Mouse (Mus musculus) intestine, embryonic 15.5 days (tissue): ENCODE results near the gene Insyn1. TPM values are rescaled to one million over a fixed set of nuclear protein-coding genes. Genes with fewer than 3 reads are reported as not detected.

ENCODE experiments used
- ATAC-seq: fragments of 200-750 bp; cut with Nextera tagmentation; 2 replicates; pipeline ENCODE4 v1.8.0; 2017; ENCODE audit warnings: moderate TSS enrichment, moderate library complexity
- H3K27ac ChIP-seq: fragments of 300-500 bp; sonication (generic); 2 replicates; pipeline ENCODE4 v1.5.1; 2015; ENCODE audit warnings: mild to moderate bottlenecking, inconsistent platforms
- H3K27me3 ChIP-seq: fragments of 300-500 bp; sonication (generic); replicated peaks from 2 replicates; pipeline ENCODE4 v1.6.1; 2015; ENCODE audit warnings: inconsistent platforms
- H3K36me3 ChIP-seq: fragments of 300-500 bp; sonication (generic); 2 replicates; pipeline ENCODE4 v1.6.1; 2015; ENCODE audit warnings: inconsistent platforms
- H3K4me1 ChIP-seq: fragments of 300-500 bp; sonication (generic); replicated peaks from 2 replicates; pipeline ENCODE4 v1.6.1; 2015; ENCODE audit warnings: inconsistent platforms
- H3K4me2 ChIP-seq: fragments of 300-500 bp; sonication (generic); replicated peaks from 2 replicates; pipeline ENCODE4 v1.6.1; 2015; ENCODE audit warnings: mild to moderate bottlenecking, inconsistent platforms
- H3K4me3 ChIP-seq: fragments of 300-500 bp; sonication (generic); replicated peaks from 2 replicates; pipeline ENCODE4 v1.5.1; 2015; ENCODE audit warnings: inconsistent platforms
- H3K9ac ChIP-seq: fragments of 300-500 bp; sonication (generic); 2 replicates; pipeline ENCODE4 v1.6.1; 2015; ENCODE audit warnings: inconsistent platforms
- H3K9me3 ChIP-seq: fragments of 300-500 bp; sonication (generic); 2 replicates; pipeline ENCODE4 v1.6.1; 2016; ENCODE audit warnings: inconsistent platforms
- WGBS: fragments of 180-500 bp; shearing (Covaris S2); methylation state at CpG from one replicate; pipeline ENCODE4 v1.1.7; 2015; 5-methylcytosine and 5-hydroxymethylcytosine counted together
- polyA plus RNA-seq: library from polyadenylated mRNA; unstranded; fragments of >200 nt; fragmentation: Nextera tagmentation; extraction: Ambion mirVana; gene quantifications from 2 replicates; pipeline ENCODE4 v1.2.1, GENCODE M21; 2015

Insyn1 gene
- polyA plus RNA-seq, 1 experiment from 2014 or later, result 0.67 TPM

GRCm38 (mm10) chr9:58495035-58495434 lies 6.6 kb downstream of the Insyn1 start:
- Histone ChIP-seq H3K27ac (no peak overlapping the region), H3K27me3 (peaks cover 8% of the 10 kb centered on the region), H3K4me1 (no peaks in the 10 kb centered on the region), H3K4me3 (no peak overlapping the region), H3K9ac (no peak overlapping the region), H3K9me3 (no peaks in the 10 kb centered on the region), H3K36me3 (no peaks in the 10 kb centered on the region), H3K4me2 (no peak overlapping the region)
- 80% methylated on average over 2 of the region's 2 CpGs for WGBS
- no peak for ATAC-seq

DNA sequence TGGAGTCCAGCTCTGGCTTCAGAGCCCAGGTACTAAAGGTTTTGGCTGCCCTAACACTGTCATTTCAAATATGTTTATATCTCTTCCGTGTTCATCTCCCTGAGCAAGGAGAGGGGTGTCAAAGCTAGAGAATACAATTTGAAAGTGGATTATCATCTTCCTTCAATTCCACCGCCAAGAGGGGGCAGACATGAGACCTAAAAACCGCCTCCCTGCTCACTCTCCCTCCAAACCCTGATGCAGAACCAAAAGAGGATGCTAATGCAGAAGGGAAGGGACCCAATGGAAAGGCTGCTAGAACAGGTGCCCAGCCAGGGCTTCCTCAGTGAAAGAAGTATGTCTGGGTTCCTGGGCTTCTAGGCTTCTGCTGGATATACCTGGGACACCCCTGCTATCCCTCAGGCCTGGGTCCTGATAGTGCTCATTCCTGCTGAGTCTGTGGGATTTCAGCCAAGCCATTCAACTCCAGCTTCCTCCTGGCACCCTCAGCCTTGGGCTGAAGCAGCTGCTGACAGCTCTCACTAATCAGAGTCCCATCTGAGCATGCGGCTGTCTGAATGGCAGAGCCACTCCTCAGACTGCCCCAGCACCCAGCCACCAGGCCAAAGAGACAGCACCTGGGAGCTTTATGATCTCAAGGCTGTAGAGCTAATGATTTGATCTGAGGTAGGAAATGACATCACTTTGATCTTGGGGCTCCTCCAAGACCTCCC lies 8.2 kb downstream of the Insyn1 start:
- ATAC-seq, result no peak
- Histone ChIP-seq H3K4me3 (no peak overlapping the region), H3K4me2 (no peak overlapping the region), H3K27me3 (no peaks in the 10 kb centered on the region), H3K9me3 (no peaks in the 10 kb centered on the region), H3K27ac (no peak overlapping the region), H3K36me3 (no peaks in the 10 kb centered on the region), H3K4me1 (no peaks in the 10 kb centered on the region), H3K9ac (no peak overlapping the region)
- 28% methylated on average over 4 of the region's 4 CpGs for WGBS

DNA sequence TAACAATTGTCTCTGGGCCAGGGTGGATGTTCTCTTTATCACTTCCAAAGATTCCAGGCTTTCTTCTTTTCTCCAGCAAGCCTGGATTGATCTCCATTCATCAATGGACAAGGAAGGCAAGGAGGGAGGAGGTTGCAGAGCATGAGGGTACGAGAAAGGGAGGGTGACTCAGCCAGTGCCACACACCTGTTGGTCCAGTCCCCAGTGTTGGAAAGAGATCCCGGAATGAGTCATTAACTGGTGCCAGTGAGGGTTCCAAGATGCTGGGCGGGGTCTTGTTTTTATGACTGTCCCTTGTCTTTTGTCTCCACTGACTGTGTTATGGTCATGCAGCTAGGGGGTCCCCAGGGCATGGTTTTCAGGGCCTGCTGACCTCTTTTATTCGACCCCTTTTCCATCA lies 9.5 kb downstream of the Insyn1 start:
- no peak overlapping the region for H3K4me3 ChIP-seq
- no peaks in the 10 kb centered on the region for H3K27me3 ChIP-seq
- no peaks in the 10 kb centered on the region for H3K36me3 ChIP-seq
- no peaks in the 10 kb centered on the region for H3K4me1 ChIP-seq
- H3K4me2 ChIP-seq, result no peak overlapping the region
- H3K9me3 ChIP-seq, result no peaks in the 10 kb centered on the region
- 51% methylated on average over 4 of the region's 4 CpGs for WGBS
- ATAC-seq, result no peak
- no peak overlapping the region for H3K9ac ChIP-seq
- H3K27ac ChIP-seq, result no peak overlapping the region

DNA sequence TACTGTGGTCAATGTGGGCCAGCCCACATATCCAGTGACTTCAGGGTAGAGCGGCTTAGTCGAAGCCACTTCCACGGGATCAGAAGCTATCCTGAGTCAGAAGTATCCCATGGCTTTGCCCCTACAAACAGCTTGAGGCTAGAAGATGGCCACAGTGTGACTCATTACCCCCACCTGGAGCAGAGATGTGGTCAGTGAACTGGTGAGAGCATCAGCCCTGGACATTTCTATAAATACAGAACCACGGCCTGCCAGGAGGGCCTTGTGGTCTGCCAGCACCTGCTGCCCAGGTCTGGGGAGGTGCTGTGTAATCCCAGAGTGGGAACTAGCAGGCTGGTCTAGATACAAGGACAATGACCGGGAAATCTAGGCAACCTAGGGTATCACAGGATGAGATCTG lies 12.5 kb downstream of the Insyn1 start:
- WGBS, result 81% methylated on average over 5 of the region's 5 CpGs
- Histone ChIP-seq H3K4me2 (no peak overlapping the region), H3K4me1 (no peaks in the 10 kb centered on the region), H3K9me3 (no peaks in the 10 kb centered on the region), H3K4me3 (no peak overlapping the region), H3K27ac (no peak overlapping the region), H3K36me3 (no peaks in the 10 kb centered on the region), H3K9ac (no peak overlapping the region), H3K27me3 (no peaks in the 10 kb centered on the region)
- ATAC-seq, result no peak

GRCm38 (mm10) chr9:58507216-58508005 lies 19.0 kb downstream of the Insyn1 start:
- Histone ChIP-seq H3K4me2 (no peak overlapping the region), H3K4me1 (no peaks in the 10 kb centered on the region), H3K27me3 (no peaks in the 10 kb centered on the region), H3K36me3 (no peaks in the 10 kb centered on the region), H3K9me3 (no peaks in the 10 kb centered on the region), H3K4me3 (no peak overlapping the region), H3K27ac (no peak overlapping the region), H3K9ac (no peak overlapping the region)
- WGBS, result 74% methylated on average over 8 of the region's 8 CpGs
- ATAC-seq, result no peak

GRCm38 (mm10) chr9:58510452-58510851 lies 22.0 kb downstream of the Insyn1 start:
- 89% methylated on average over 5 of the region's 5 CpGs for WGBS
- H3K27me3 ChIP-seq, result no peaks in the 10 kb centered on the region
- H3K36me3 ChIP-seq, result no peaks in the 10 kb centered on the region
- H3K9ac ChIP-seq, result no peak overlapping the region
- ATAC-seq, result no peak
- H3K27ac ChIP-seq, result no peak overlapping the region
- H3K4me3 ChIP-seq, result no peak overlapping the region
- H3K9me3 ChIP-seq, result no peaks in the 10 kb centered on the region
- H3K4me1 ChIP-seq, result no peaks in the 10 kb centered on the region
- H3K4me2 ChIP-seq, result no peak overlapping the region

DNA sequence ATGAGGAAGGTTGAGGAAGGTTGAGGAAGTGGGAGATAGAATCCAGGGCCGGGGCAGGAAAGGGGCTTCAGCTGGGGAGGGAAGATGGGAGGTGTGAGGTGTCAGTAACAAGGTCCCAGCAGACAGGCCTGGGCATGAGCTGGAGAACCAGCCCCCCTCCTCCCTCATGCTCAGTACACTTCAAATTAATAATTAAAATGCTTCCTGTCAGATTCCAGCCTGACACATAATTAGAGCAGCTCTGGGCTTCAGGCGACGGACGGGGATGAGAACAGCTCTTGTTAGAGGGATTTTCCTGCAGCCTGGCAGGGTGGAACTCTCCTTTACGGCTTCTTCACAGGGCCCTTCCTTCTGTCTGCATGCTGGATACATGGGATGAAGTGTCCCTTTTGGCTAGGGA lies 25.3 kb downstream of the Insyn1 start:
- Histone ChIP-seq H3K9me3 (no peaks in the 10 kb centered on the region), H3K36me3 (no peaks in the 10 kb centered on the region), H3K4me2 (no peak overlapping the region), H3K27ac (no peak overlapping the region), H3K27me3 (no peaks in the 10 kb centered on the region), H3K9ac (no peak overlapping the region), H3K4me3 (no peak overlapping the region), H3K4me1 (no peaks in the 10 kb centered on the region)
- 53% methylated on average over 5 of the region's 5 CpGs for WGBS
- ATAC-seq, result no peak

- no peaks in the 10 kb centered on the region for H3K9me3 ChIP-seq
- no peak overlapping the region for H3K9ac ChIP-seq
- no peak overlapping the region for H3K4me2 ChIP-seq
- H3K4me1 ChIP-seq, result no peaks in the 10 kb centered on the region
- H3K27ac ChIP-seq, result no peak overlapping the region
- ATAC-seq, result no peak
- H3K27me3 ChIP-seq, result no peaks in the 10 kb centered on the region
- no peaks in the 10 kb centered on the region for H3K36me3 ChIP-seq
- 88% methylated on average over 3 of the region's 3 CpGs for WGBS
- no peak overlapping the region for H3K4me3 ChIP-seq
These were observed 28.1 kb downstream of the Insyn1 start for GRCm38 (mm10) chr9:58516480-58516879.

DNA sequence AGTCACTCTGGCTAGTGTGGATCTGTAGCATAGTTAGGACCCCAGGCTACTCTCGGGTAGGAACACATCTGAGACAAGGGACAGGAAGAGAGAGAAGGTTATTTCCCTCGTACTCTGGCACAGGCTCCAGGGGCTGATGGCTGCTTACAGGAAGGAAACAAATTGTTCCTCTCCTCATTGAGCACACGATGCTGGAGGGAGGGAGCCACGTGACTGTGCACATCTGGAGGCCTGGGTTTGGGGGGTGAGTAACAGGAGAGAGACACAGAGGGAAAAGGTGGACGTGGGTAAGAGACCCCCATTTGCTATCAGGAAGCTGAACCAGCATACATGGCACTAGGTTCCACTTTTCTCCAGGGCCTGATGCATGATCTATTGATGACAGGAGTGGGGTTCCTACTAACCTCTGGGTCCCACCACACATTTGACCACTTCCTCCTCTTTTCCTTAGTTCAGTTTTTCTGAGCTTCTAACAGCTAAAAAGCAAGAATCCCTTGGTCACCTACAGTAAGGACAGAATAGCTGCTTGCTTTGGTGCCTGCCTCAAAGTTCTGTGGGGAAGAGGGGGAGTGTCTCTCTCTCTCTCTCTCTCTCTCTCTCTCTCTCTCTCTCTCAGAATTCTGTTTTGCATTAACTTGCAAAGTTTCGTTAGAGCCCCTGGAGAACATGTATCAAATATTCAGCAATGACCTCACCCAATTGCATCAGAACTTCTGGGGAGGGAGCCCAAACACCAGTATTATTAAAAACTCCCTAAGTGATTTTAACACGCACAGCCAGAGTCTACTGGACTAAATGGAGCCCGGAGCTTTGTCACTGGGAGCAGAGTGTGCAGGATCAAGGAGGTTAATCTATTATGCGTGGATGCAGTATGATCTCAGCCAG lies 29.7 kb downstream of the Insyn1 start:
- Histone ChIP-seq H3K9me3 (no peaks in the 10 kb centered on the region), H3K27ac (no peak overlapping the region), H3K4me1 (0 out of 2 replicates have a peak, but pooled peaks cover 4% of the 10 kb centered on the region), H3K9ac (no peak overlapping the region; the same call in 1 of the 2 replicates), H3K36me3 (no peaks in the 10 kb centered on the region), H3K4me2 (no peak overlapping the region), H3K27me3 (no peaks in the 10 kb centered on the region), H3K4me3 (no peak overlapping the region)
- 39% methylated on average over 9 of the region's 9 CpGs for WGBS
- no peak for ATAC-seq

- whole genome bisulfite sequencing, result 83% methylated on average over 3 of the region's 3 CpGs
- 0 out of 2 replicates have a peak, but pooled peaks cover 4% of the 10 kb centered on the region for H3K4me1 ChIP-seq
- no peak overlapping the region for H3K9ac ChIP-seq
- ATAC-seq, result no peak
- H3K4me3 ChIP-seq, result no peak overlapping the region
- no peak overlapping the region for H3K4me2 ChIP-seq
- H3K36me3 ChIP-seq, result no peaks in the 10 kb centered on the region
- H3K27ac ChIP-seq, result no peak overlapping the region
- H3K27me3 ChIP-seq, result no peaks in the 10 kb centered on the region
- no peaks in the 10 kb centered on the region for H3K9me3 ChIP-seq
These were observed 31.6 kb downstream of the Insyn1 start for GRCm38 (mm10) chr9:58519953-58520352.

DNA sequence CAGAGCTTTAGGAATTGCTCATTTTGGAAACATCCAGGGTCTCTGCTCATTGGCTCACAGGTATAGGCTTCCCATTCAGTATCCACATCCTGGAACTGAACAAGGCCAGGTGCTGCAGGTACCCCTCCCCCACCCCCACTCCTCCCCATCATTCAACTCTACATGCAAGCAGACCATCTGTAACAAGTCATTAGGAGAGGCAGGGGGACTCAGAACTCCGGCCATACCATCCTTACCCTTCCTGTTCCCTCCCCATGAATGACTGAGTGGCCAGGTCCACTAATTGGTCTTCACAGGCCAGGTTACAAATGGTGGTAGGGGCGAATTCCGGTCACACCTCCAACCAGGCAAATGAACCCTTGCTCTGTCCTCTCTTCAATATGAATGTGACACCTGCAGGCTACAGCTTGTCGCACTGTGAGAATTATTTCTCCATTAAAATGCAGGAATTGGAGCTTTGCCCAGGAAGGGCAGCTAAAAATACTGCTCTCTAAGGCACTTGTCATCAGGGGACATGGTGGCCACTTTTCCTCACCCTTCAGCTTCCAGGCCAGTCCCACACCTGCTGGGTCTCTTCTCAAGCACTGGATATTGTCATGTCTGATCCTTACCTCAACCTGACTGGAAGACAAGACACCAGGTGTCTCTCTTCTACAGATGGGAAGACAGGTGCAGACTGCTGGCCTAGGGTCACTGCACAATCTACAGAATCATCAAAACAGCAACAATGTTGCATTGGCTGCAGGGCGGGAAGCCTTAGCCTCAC lies 32.6 kb downstream of the Insyn1 start:
- H3K27ac ChIP-seq, result no peak overlapping the region
- H3K36me3 ChIP-seq, result no peaks in the 10 kb centered on the region
- H3K9ac ChIP-seq, result no peak overlapping the region
- no peak for ATAC-seq
- WGBS, result 78% methylated on average over 5 of the region's 5 CpGs
- no peaks in the 10 kb centered on the region for H3K9me3 ChIP-seq
- no peak overlapping the region for H3K4me3 ChIP-seq
- H3K4me2 ChIP-seq, result no peak overlapping the region
- H3K27me3 ChIP-seq, result no peaks in the 10 kb centered on the region
- H3K4me1 ChIP-seq, result 0 out of 2 replicates have a peak, but pooled peaks cover 4% of the 10 kb centered on the region
